Mouse (Mus musculus) kidney, adult 2 months (tissue): ENCODE data around the gene Thpo.

Experiments
- CTCF ChIP-seq: fragments of 200-500 bp; conservative IDR thresholded peaks from 2 replicates; pipeline ENCODE4 v1.5.1; 2011; ENCODE audit warnings: low read depth, mild to moderate bottlenecking, control low read depth, low read length, moderate library complexity, mixed read lengths; ENCODE audit not compliant: insufficient read depth, insufficient read length
- POLR2A ChIP-seq: fragments of 200-500 bp; IDR thresholded peaks from one replicate; pipeline ENCODE4 v1.6.1; 2011; ENCODE audit warnings: low read depth, low read length, control low read depth

DNA sequence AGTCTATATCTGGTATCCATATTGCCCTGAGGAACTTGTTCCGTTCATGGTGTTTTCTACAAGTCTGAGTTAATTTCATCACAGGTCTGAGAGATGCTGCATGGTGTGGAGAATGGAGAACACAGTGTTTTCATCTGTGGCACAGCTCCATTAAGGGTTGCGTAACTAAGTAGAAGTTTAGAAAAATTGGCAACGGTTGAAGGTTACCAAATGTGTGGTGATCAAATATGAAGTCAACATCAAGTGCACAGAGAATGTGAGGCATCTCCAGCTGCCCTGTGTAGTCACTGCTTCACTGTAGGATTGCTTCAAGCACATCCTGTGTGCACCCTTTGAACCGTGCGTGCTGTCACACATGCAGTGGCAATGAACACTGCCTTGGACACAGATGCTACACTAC is 21.7 kb upstream of the Thpo start:
- no peak for TF ChIP-seq CTCF
- no peak for TF ChIP-seq POLR2A
